In genomic region chr8:114603561-114603960, GRCm38 (mm10) we compare ENCODE assay signal across 17 mouse cellular contexts.
A peak's percentile ranks its signal among the peaks of the same experiment; 100 is the strongest.
DNase-seq lines count a peak whose midpoint lies in the region; ATAC-seq and TF ChIP-seq lines count a peak whose summit lies in the region.
"Had no signal": no experiment of that assay in that cellular context is flagged by ENCODE, and none has a peak within 500 bp of the region (broad histone marks: within the 10 kb centered on the region; RNA-seq: fewer than 3 reads in every experiment).

No protein-coding gene starts in this region.

- no peaks in the 10 kb centered on the region for H3K4me1 ChIP-seq in lung, embryonic 14.5 days (ENCODE audit: insufficient read depth)

- WGBS in lung, embryonic 14.5 days = 43% methylated on average over 6 of the region's 6 CpGs

- no peaks in the 10 kb centered on the region; the same call in 1 of the 2 replicates for H3K27me3 ChIP-seq in lung, embryonic 14.5 days (ENCODE audit: insufficient read depth, low read length)

- intact Hi-C loops in gastrocnemius, adult 2 months (cut with DNase I) = loop anchor here (10.0 kb wide), 1 partner anchor 111 kb away; no protein-coding TSS in a partner anchor
- intact Hi-C loops in gastrocnemius, postnatal 36 days (cut with DNase I) = no loop called here
- intact Hi-C loops in left cerebral cortex, adult 2 months (cut with DNase I) = no loop called here

- H3K36me3 ChIP-seq in lung, embryonic 14.5 days (ENCODE audit: insufficient read depth) = no peaks in the 10 kb centered on the region
- H3K36me3 ChIP-seq: G1E; limb, embryonic 13.5 days; midbrain, embryonic 12.5 days had no signal

- peak overlapping the region; percentile 44 for H3K4me3 ChIP-seq in gastrocnemius, adult 2 months
- H3K4me3 ChIP-seq in lung, embryonic 14.5 days (ENCODE audit: low read depth, low read length) = no peak overlapping the region
- no peak overlapping the region for H3K4me3 ChIP-seq in left cerebral cortex, adult 2 months
- H3K4me3 ChIP-seq: midbrain, embryonic 12.5 days had no signal

- H3K4me2 ChIP-seq in lung, embryonic 14.5 days = no peak overlapping the region

- no peak for TF ChIP-seq POLR2A in brain, embryonic 14.5 days (IDR thresholded peaks at IDR 0.05; ENCODE audit: borderline replicate concordance, extremely low read depth, insufficient read depth, insufficient read length, poor library complexity, severe bottlenecking)

- peak; percentile 7 for DNase-seq in adrenal gland, adult 2 months
- DNase-seq in adrenal gland, postnatal 14 days = no peak
- DNase-seq in gastrocnemius, adult 2 months = no peak
- no peak for DNase-seq in gastrocnemius, postnatal 36 days
- DNase-seq in lung, embryonic 14.5 days = peak; percentile 19
- no peak for DNase-seq in lung, postnatal 25 days (ENCODE audit: low spot score)
- DNase-seq in brain, embryonic 14.5 days (ENCODE audit: low read depth) = peak; percentile 19
- DNase-seq in left cerebral cortex, adult 2 months (ENCODE audit: extremely low spot score in 1 of 2, low spot score in 2 of 2) = no peak
- DNase-seq: adrenal gland, postnatal 25 days; cerebellum, adult 9-11 months; kidney, postnatal 25 days; lung, postnatal 4 days; thymus, postnatal 25 days had no signal

- 0 out of 2 replicates have a peak overlapping the region, but pooled peaks have one; percentile 16 for H3K27ac ChIP-seq in gastrocnemius, adult 2 months
- no peak overlapping the region for H3K27ac ChIP-seq in lung, embryonic 14.5 days (ENCODE audit: low read depth)
- H3K27ac ChIP-seq in left cerebral cortex, adult 2 months = no peak overlapping the region
- H3K27ac ChIP-seq: limb, embryonic 13.5 days; midbrain, embryonic 12.5 days had no signal

- no peaks in the 10 kb centered on the region for H3K9me3 ChIP-seq in lung, embryonic 14.5 days (ENCODE audit: low read depth, low read length)
- H3K9me3 ChIP-seq: limb, embryonic 13.5 days; midbrain, embryonic 12.5 days had no signal

- H3K9ac ChIP-seq in lung, embryonic 14.5 days = no peak overlapping the region
- H3K9ac ChIP-seq: limb, embryonic 13.5 days; midbrain, embryonic 12.5 days had no signal

- no peak for ATAC-seq in lung, embryonic 14.5 days (ENCODE audit: insufficient read depth)
- ATAC-seq: CD4-positive, CD25-positive, alpha-beta regulatory T cell, adult 4 months had no signal

- no peak for TF ChIP-seq CTCF in gastrocnemius, adult 2 months (IDR thresholded peaks at IDR 0.05)
- TF ChIP-seq CTCF in lung, embryonic 14.5 days (IDR thresholded peaks at IDR 0.05; ENCODE audit: low read depth) = no peak
- TF ChIP-seq CTCF in brain, embryonic 14.5 days (IDR thresholded peaks at IDR 0.05; ENCODE audit: borderline replicate concordance, extremely low read depth, insufficient read depth, insufficient read length) = no peak
- no peak for TF ChIP-seq CTCF in left cerebral cortex, adult 2 months (IDR thresholded peaks at IDR 0.05)

Comparison
In these comparisons a context has a peak if more than half of its experiments do, and no peak if none do; other contexts are left out.
1. DNase-seq: peak in adrenal gland, adult 2 months (single experiment), lung, embryonic 14.5 days (single experiment) and brain, embryonic 14.5 days (single experiment); none in adrenal gland, postnatal 14 days (single experiment), gastrocnemius, adult 2 months (single experiment), gastrocnemius, postnatal 36 days (0 of 2), lung, postnatal 25 days (single experiment) and left cerebral cortex, adult 2 months (0 of 2).